Mouse (Mus musculus) CD8-positive naive resting alpha-beta T cell, adult 57 days (primary cell): ENCODE data around the gene Olfr823. TPM values are rescaled to one million over a fixed set of nuclear protein-coding genes. Genes with fewer than 3 reads are reported as not detected.

Source experiments
- total RNA-seq: library from RNA; stranded (reverse); gene quantifications from one replicate; pipeline ENCODE4 v1.2.4, GENCODE M21; 2023

The Olfr823 gene
- not detected for total RNA-seq

DNA sequence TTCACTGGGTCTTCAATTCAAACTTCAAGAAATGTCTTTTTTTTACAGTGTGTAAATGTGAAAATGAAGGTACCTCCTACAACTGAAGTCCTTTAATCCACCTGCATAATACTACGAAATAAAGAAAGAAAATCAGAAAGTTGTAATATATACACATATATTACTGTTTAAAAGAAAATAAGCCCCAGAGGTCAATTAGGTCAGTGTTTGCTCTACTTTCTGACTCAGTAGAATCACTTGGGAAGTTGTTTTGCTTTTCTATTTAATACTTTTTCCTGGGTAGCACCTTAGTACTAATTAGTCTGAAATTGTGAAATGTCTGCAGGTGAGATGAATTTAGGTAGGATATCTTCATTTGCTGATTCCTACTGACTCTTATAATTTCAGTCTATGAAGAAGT lies at the start of gene Olfr823:
Olfr823 (minus strand) TSS at position 101 of the 400 bp plus-strand sequence.

GRCm38 (mm10) chr10:130129900-130130299 lies 14.7 kb upstream of the Olfr823 start, which contains the start of gene Olfr824:
Olfr824 (minus strand) TSS chr10:130130000.

GRCm38 (mm10) chr10:130070910-130071309 lies 44.3 kb downstream of the Olfr823 start, which contains the start of gene Olfr822:
Olfr822 (plus strand) TSS chr10:130071210.

Other genes with a start within 250 kb of the Olfr823 start
- gene Olfr814, start 235.5 kb downstream of the Olfr823 start, total RNA-seq, result not detected
- not detected for gene Olfr815, start 209.5 kb downstream of the Olfr823 start, total RNA-seq
- not detected for gene Olfr816, start 199.8 kb downstream of the Olfr823 start, total RNA-seq
- gene Olfr818, start 166.3 kb downstream of the Olfr823 start, total RNA-seq, result not detected
- not detected for gene Olfr819, start 148.1 kb downstream of the Olfr823 start, total RNA-seq
- not detected for gene Olfr247, start 139.2 kb downstream of the Olfr823 start, total RNA-seq
- 0.15 TPM for gene Gm10310, start 130.3 kb downstream of the Olfr823 start, total RNA-seq
- not detected for gene Olfr820, start 102.8 kb downstream of the Olfr823 start, total RNA-seq
- not detected for gene Olfr821, start 85.0 kb downstream of the Olfr823 start, total RNA-seq
- gene Olfr822, start 44.2 kb downstream of the Olfr823 start, total RNA-seq, result not detected
- gene Olfr824, start 14.6 kb upstream of the Olfr823 start, total RNA-seq, result not detected
- gene Olfr825, start 51.4 kb upstream of the Olfr823 start, total RNA-seq, result not detected
- gene Olfr826, start 68.8 kb upstream of the Olfr823 start, total RNA-seq, result not detected
- not detected for gene Olfr827, start 99.0 kb upstream of the Olfr823 start, total RNA-seq
- not detected for gene Neurod4, start 164.9 kb upstream of the Olfr823 start, total RNA-seq
- gene Tespa1, start 207.5 kb upstream of the Olfr823 start, total RNA-seq, result 108 TPM